Mouse (Mus musculus) left cerebral cortex, adult 18-20 months (tissue): ENCODE results near the gene Thsd7a. TPM values are rescaled to one million over a fixed set of nuclear protein-coding genes. Genes with fewer than 3 reads are reported as not detected.
A peak's percentile ranks its signal among the peaks of the same experiment; 100 is the strongest.

Experiments
- DNase-seq, 2 experiments: peaks; one replicate each; pipeline ENCODE4 v3.0.0; 2021 to 2022; ENCODE audit warnings: low spot score in 2 of 2, mixed read lengths in 1 of 2
- total RNA-seq, 2 experiments: library from RNA; stranded (reverse); gene quantifications; 2 replicates each; pipeline ENCODE4 v1.2.3; 2021

Thsd7a gene
- total RNA-seq, 2 experiments from 2014 or later, result 33.8 to 34.7 TPM

DNA sequence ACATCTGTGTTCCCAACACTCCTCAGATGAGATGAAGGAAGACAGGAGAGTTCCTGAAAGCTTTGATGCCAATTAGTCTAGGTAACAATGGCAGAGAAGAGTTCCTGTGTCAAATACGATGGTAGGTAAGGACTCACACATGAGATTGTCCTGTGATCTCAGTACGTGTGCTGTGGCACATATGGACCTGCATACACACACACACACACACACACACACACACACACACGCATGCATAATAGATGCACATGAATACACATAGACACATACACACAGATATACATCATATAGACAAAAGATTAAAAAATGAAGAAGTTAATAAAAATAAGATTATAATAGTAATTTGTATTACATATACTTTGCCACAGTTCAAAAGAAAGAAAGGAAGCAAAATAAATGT lies 56.0 kb downstream of the Thsd7a start:
- no peak for DNase-seq

DNA sequence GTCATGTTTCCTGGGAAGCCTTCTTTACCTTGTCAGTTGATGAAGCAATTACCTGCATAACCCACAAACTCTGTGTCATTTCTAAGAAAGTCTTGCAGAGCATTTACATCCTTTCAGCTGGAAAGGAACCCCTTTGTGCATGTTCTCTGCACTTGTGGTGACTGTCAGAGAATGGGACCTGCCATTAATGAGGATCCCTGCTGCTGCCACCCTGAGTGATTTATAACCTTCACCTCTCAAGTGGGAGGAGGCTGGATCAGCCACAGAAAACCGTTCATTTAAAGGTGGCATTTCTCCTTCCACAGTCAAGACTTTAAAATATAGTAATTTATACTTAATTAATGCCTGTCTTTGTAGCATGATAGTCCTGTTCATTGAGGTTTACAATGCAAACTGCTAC lies 99.6 kb downstream of the Thsd7a start:
- no peak for DNase-seq

- no peak for DNase-seq
Observed at GRCm38 (mm10) chr6:12628637-12629246, 120.5 kb downstream of the Thsd7a start.

- DNase-seq, result no peak
Observed at GRCm38 (mm10) chr6:12606638-12607246, 142.5 kb downstream of the Thsd7a start.

DNA sequence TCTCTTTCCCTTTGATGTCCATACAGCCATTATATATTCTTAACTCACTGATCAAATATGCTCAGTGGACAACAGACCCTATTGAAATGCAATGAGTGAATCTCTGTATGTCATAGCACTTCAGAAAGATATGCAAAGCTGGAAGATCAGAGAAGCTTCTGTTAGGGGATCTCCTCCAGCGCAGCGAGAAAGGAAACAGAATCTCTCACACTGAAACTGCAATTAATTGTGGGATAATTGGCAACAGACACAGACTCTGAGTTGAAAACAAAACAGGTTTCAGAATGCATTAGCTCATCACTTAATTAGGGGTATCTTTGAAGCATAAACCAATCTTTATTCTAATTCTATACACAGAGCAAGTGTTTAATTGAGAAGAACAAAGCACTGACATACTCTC lies 146.3 kb downstream of the Thsd7a start:
- DNase-seq, result no peak

DNA sequence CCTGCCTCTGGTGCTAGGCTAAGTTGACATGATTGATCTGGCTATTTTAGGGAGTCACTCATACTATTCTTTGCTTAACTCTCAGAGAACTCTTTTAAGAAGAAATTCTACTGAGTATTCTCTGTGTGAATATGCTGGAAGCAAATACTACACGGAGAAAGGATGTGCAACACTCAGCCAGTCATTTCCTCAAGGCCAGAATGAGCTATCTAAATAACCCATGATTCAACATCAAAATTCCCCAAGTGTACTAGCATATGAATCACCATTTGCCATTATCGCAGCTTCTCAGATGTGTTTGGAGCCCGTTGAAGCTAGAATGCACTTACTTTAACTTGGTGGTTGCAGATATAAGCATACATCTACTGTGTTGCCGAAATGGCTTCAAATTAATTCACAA lies 147.0 kb downstream of the Thsd7a start:
- DNase-seq, result no peak

DNA sequence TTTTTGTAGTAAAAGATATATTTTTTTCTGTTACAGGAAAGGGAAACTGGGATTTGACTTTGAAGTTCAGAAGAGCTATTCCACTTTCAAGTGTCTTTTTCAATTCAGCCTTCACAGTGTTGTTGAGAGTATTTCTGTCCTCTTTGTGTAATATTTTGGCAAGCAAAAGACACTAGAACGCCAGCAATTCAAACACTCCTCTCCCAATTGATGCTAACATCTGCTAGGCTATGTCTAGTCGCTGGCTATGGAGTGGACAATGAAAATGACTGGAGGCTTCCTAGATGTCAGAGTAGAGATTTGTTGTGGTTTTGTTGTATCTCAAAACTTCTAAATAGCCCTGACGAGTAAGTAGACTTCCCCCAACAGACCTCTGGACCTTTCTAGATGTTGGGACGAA lies 164.8 kb downstream of the Thsd7a start:
- DNase-seq, result no peak

DNA sequence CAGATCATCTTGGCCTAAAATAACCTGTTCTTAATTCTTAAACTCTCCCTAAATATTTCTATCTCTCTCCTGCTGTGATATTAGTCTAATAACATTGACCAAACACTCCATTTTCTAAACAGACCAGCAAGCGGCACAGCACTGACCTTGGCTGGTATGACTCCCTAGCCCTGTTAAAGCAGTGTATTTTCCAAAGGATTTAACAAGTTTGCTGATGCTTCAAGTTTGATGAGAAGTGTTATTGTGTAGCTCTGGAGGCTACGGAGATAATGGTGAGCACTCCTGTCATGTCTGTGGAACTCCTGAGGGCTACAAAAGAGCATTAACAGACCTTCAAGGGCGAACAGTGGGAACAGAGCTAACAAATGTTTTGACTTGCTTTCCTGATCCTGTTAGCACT lies 168.1 kb downstream of the Thsd7a start:
- no peak for DNase-seq

- no peak for DNase-seq
Observed at GRCm38 (mm10) chr6:12575619-12576216, 173.5 kb downstream of the Thsd7a start.

- no peak for DNase-seq
Observed at GRCm38 (mm10) chr6:12572202-12572601, 177.0 kb downstream of the Thsd7a start.

DNA sequence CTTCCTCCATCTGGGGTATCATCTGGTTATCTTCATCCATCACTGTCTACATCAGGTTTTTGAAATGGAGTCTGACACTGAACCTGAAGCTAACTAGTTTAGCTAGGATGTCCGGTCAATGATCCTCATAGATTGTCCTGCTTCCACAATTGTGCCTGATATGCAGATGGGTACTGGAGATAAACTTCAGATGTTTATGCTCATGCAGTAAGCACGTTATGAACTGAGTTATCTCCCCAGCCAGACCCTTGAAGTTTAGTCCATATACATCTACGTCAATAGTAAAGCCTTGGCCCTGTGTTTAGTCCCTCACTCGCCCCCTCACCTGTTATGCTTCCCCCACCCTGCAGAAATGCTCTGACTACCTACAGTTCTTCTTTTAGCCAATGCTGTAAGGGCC lies 184.1 kb downstream of the Thsd7a start:
- DNase-seq, result no peak

- no peak for DNase-seq
Observed at GRCm38 (mm10) chr6:12562336-12562735, 186.9 kb downstream of the Thsd7a start.

DNA sequence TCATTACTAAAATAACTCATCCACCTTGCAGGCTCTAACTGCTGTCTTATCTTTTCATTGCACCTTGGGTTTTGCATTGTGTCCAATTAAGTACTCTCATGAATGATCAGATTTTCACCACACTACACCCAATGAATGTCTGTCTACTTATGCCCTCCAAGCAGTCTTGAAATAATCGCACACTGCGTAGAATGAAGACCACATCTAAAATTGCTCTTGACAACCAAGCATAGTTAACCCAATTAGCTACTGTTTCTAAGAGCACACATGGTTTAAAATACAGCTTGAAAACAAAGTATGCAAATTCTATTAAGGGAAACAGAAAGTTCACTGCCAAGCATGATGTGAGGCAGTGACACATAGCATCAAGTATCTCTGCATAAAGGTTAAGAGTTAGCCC lies 188.7 kb downstream of the Thsd7a start:
- DNase-seq, result no peak

GRCm38 (mm10) chr6:12555114-12556099 lies 193.8 kb downstream of the Thsd7a start:
- DNase-seq, result peak in 1 of 2 experiments; percentile 4

- DNase-seq, result no peak
Observed at GRCm38 (mm10) chr6:12551176-12551575, 198.0 kb downstream of the Thsd7a start.

- no peak for DNase-seq
Observed at GRCm38 (mm10) chr6:12550054-12550655, 199.1 kb downstream of the Thsd7a start.

- DNase-seq, result no peak
Observed at GRCm38 (mm10) chr6:12544096-12544495, 205.1 kb downstream of the Thsd7a start.

DNA sequence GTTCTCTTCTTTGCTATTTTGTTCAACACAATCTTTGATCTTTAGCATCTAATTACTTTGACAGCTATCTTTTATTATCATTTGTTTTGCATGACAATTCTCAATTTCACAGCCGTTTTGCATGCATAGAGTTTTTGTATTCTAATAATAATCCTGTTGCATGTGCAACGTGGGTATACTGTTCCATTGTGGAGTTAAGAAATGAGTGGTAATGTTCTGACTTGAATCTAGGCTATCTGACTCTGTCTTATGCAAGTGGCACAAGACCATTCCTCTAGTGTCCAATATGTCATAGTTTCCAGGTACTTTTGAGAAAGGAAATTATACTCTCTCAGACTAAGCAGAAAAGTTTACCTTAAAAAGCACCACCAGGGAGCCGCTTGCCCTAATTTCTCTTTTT lies 206.7 kb downstream of the Thsd7a start:
- DNase-seq, result no peak

DNA sequence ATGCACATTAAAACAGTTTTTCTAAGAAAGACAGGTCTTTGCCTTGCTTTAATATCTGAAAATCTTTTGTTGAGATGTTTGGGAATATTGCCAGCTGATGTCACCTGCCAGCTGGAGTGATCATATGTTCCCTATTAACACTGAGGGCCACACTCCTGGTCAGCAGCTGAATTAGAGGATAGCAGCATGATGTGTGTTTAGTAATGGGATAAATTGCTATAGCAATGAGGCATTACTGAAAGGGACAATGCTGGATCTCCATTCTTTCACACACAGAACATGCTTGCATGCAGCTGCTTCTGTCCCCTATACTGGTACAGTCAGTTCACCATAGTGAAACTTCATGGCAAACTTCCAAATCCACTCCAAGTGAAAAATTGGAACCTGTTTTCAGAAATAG lies 230.1 kb downstream of the Thsd7a start:
- no peak for DNase-seq

DNA sequence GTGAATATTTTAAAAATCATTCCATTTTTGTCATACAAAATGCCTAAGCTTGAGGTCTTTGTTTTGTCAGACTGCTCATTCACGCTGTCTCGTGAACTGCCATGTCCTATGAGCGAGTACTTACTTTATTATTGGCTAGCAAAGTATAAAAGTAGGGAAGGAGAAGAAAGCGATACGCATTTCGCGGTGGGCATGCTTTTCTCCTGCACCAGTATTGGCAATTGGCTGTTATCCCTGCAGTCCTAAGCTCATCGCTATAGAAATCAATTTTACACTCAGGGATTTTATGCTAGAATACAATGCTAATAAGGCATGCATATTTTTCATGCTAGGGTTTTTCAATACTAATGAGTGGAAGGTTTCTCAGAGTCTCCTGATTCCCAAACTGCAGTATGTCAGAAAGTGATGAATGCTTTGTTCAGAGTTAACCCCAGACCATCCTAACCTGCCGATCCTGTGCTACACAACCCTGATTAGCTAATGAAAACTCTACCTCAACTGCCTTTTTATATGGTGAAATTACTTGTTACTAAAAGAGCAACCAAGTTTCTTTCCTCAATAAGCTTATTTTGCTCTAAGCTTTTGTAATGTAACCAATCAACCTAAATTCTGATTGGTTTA lies 230.8 kb downstream of the Thsd7a start:
- no peak for DNase-seq

- no peak for DNase-seq
Observed at GRCm38 (mm10) chr6:12517726-12518125, 231.5 kb downstream of the Thsd7a start.
